Mouse (Mus musculus) erythroblast, embryonic 14.5 days (primary cell): ENCODE results near the gene Dnm2.

Experiments
- GATA1 ChIP-seq: IDR thresholded peaks from 2 replicates; pipeline ENCODE4 v1.6.1; 2012; ENCODE audit warnings: low read length, inconsistent platforms, mixed read lengths
- TAL1 ChIP-seq: IDR thresholded peaks from 3 replicates; pipeline ENCODE4 v1.6.1; 2012; ENCODE audit warnings: low read length, inconsistent platforms, mixed read lengths

GRCm38 (mm10) chr9:21419646-21420045, 5.1 kb upstream of the Dnm2 start:
- TF ChIP-seq TAL1 (no peak), GATA1 (no peak)
